Mouse (Mus musculus) embryonic fibroblast, embryonic 13.5 days (primary cell): ENCODE results near the gene Rere. TPM values are rescaled to one million over a fixed set of nuclear protein-coding genes. Genes with fewer than 3 reads are reported as not detected.

Experiments used
- H3K27ac ChIP-seq: 2 replicates; pipeline ENCODE4 v1.5.1; 2012; ENCODE audit warnings: low read length, control low read depth, inconsistent platforms; ENCODE audit not compliant: insufficient read depth
- H3K4me1 ChIP-seq: 2 replicates; pipeline ENCODE4 v1.6.1; 2011; ENCODE audit warnings: low read length; ENCODE audit not compliant: control insufficient read depth, insufficient read depth
- H3K4me3 ChIP-seq: 2 replicates; pipeline ENCODE4 v1.5.1; 2011; ENCODE audit warnings: mild to moderate bottlenecking, control low read depth, low read length; ENCODE audit not compliant: insufficient read depth
- CTCF ChIP-seq: IDR thresholded peaks from 2 replicates; pipeline ENCODE4 v1.5.1; 2011; ENCODE audit warnings: mild to moderate bottlenecking, control low read depth, low read length, moderate library complexity, borderline replicate concordance; ENCODE audit not compliant: insufficient read depth
- POLR2A ChIP-seq: IDR thresholded peaks from 2 replicates; pipeline ENCODE4 v1.6.1; 2011; ENCODE audit warnings: low read depth, mild to moderate bottlenecking, control low read depth, low read length, moderate library complexity
- polyA plus RNA-seq: library from polyadenylated mRNA; stranded (reverse); fragments of >200 nt; gene quantifications from 2 replicates; pipeline ENCODE4 v1.2.4, GENCODE M21; 2011; ENCODE audit warnings: low read depth; ENCODE audit not compliant: missing spikeins, insufficient read length

The Rere gene
- polyA plus RNA-seq, 1 experiment, result 59.0 TPM

DNA sequence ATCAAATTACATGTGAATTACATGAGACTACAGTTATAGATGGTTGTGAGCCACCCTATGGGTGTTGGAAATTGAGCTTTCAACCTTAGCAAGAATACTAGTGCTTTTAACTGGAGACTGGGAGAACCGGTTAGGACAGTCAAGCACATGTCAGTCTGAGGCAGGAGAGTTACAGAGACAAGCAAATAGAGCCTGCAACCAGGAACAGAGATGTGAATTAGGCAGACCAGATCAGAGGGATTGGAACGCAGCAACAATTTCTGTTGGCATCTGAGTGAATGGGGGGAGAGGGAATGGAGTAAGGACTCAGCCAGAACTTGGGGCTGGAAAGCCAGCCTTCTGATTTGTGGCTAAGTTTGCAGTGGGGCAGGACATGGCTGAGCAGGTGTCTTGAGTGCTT is 25.3 kb downstream of the Rere start:
- Histone ChIP-seq H3K4me1 (peaks cover 8% of the 10 kb centered on the region), H3K4me3 (no peak overlapping the region), H3K27ac (no peak overlapping the region)
- TF ChIP-seq CTCF (no peak), POLR2A (no peak)

DNA sequence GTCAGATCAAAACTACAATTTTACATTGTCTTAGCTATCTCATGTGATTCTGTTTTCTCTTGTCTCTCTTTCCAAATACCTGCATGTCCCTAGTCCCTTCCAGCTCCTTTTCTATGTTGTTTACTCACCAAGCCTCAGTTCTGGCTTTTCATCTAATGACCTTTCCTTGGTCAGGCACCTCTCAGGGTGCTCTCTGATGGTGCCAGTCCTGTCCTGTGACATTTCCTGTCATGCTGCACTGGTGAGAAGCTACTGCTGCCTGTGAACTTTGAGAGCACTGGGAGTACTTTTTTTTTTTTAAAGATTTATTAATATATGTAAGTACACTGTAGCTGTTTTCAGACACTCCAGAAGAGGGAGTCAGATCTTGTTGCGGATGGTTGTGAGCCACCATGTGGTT is 25.8 kb downstream of the Rere start:
- no peak for TF ChIP-seq POLR2A
- TF ChIP-seq CTCF, result no peak
- H3K4me3 ChIP-seq, result no peak overlapping the region
- no peak overlapping the region for H3K27ac ChIP-seq
- H3K4me1 ChIP-seq, result peaks cover 8% of the 10 kb centered on the region

DNA sequence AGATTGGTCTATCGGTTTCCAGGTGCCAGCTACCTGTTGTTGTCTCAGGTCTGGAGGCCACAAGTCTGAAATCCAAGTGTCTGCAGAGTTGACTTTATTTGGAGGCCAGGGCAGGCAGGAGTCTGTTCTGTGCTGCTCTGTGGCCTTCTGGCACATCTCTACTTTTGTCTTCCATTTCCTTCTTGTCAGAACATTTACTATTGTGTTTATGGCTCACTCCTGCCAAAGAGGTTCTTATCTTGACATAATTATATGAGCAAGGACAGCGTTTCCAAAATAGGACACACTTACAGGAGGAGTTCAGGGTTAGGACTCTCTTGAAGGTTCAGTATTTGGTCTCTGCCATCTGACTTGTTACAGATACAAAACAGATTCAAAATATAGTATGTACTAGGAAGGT is 30.0 kb downstream of the Rere start:
- Histone ChIP-seq H3K27ac (no peak overlapping the region), H3K4me3 (no peak overlapping the region), H3K4me1 (peaks cover 6% of the 10 kb centered on the region)
- TF ChIP-seq CTCF (no peak), POLR2A (no peak)

DNA sequence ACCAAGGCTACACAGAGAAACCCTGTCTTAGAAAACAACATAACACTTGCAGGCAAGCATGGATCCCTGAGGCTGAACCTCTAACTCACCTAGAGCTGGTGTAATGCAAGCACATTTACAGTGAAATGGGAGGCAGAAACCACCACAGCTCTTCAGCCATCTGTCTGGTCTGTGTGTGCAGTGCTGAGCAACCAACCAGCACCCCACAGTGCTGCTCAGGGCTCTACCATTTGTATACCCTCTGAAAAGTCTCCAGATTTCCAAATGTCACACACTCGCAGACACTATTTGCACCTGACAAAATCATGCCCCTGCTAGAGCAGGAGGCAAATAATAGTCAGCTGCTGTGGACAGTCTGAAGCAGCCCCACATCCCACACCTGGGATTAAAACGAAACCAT is 31.2 kb downstream of the Rere start:
- TF ChIP-seq CTCF, result no peak
- TF ChIP-seq POLR2A, result no peak
- H3K4me3 ChIP-seq, result no peak overlapping the region
- peaks cover 6% of the 10 kb centered on the region for H3K4me1 ChIP-seq
- no peak overlapping the region for H3K27ac ChIP-seq

DNA sequence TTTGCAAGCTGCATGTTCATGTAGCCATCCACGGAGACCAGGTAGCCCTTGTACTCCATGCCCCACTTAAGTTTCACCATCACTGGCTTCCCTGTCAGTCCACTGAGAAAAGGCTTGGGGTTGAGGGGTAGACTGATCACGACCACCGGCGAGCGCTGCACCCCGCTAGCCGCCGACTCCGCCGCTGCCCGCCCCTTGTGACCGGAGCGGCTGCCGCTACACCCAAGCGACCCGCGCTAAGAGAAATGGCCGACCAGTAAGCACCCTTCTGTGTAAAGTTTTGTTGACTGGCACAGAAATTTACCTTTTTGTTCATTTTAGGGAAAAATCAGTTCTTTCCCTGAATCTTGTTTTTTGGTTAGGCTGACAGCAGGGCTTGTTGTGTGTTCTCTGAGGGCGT is 33.9 kb downstream of the Rere start:
- no peak for TF ChIP-seq CTCF
- TF ChIP-seq POLR2A, result no peak
- Histone ChIP-seq H3K4me3 (no peak overlapping the region), H3K27ac (no peak overlapping the region), H3K4me1 (no peaks in the 10 kb centered on the region)

DNA sequence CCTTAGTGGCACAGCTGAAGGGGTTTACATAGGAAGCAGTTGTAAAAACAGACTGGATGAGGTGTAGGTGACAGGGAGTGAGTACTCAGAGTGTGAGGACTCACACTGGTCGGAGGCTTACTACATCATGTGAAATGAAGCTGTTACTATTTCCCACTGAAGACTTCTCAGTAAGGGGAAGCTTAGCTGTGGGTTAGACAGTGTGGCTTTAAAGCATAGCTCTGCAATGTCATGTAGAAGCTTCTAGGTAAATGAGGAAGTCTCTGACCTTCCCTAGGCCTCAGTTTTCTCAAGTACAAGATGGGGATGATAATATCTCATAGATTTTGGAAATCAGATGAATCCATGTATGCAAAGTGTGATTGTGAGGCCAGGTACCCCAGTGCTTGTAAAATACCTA is 35.1 kb downstream of the Rere start:
- Histone ChIP-seq H3K27ac (no peak overlapping the region), H3K4me3 (no peak overlapping the region), H3K4me1 (no peaks in the 10 kb centered on the region)
- TF ChIP-seq POLR2A (no peak), CTCF (no peak)

DNA sequence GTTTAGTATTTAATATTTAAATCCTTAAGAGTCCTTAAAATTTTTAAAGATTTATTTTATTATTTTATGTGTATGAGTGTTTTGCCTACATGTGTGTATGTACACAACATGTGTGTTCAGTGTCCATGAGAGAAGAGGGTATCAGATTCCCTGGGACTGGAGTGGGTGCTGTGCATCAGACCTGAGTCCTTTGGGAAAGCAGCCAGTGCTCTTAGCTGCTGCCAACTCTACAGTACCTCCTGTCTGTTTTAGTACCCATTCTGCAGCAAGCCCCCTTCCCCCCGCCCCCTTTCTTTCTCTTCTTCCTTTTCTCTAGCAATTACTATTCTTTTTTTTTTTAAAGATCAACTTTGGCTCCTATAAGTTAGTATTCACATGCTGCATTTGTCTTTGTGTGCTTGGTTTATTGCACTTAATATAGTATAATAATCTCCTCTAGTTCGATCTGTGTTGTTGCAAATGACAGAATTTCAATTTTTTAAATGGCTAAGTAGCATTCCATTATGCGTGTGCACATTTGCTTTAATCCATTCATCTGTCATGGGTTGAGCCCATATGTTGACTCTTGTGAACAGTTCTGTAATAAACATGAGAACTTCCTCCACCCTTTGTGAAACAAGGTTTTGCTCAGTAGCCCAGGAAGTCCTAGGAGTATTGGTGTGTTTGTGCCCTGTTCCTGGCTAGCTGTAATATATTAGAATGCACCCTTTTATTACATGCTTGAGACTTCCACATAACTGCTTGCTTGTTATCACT is 43.8 kb downstream of the Rere start:
- TF ChIP-seq CTCF (no peak), POLR2A (no peak)
- Histone ChIP-seq H3K27ac (no peak overlapping the region), H3K4me1 (peaks cover 7% of the 10 kb centered on the region), H3K4me3 (no peak overlapping the region)

DNA sequence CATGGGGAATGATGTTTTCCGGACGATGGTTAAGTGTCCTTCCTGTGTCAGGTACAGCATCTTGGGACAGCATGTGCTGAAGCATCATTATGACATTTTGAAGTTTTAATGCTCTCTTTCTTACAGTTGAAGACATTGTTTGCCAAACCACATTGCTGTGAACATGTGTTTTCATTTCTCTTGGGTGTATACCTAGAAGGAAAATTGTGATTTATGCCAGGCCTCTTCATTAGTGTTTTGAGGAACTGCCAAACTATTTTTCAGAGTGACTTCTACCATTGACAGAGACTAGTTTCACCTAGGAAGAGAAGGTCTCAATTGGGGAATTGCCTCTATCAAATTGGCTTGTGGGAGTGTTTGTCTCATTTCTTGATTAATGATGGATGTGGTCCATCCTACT is 44.6 kb downstream of the Rere start:
- Histone ChIP-seq H3K4me3 (no peak overlapping the region), H3K27ac (no peak overlapping the region), H3K4me1 (peaks cover 7% of the 10 kb centered on the region)
- no peak for TF ChIP-seq CTCF
- TF ChIP-seq POLR2A, result no peak

DNA sequence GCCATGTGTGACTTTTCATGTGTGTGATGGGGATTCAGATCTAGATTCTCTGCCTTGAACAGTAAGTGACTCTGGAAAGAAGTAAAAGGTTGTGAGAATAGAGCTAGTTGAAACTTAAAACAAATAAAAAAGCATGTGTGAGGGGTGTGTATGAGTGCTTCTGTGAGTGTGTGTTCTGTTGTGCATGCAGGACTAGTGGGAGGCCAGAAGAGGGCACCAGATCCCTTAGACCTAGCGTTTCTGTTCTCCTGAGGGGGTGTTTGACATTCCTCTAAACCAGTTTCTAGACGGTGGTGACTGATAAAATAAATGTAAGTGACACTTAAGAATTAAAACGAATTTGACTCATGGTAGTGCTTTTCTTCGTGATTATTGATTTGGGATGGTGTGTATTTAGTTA is 46.0 kb downstream of the Rere start:
- Histone ChIP-seq H3K4me1 (peaks cover 7% of the 10 kb centered on the region), H3K27ac (no peak overlapping the region), H3K4me3 (no peak overlapping the region)
- TF ChIP-seq POLR2A (no peak), CTCF (peak; percentile 9; the same call in 1 of the 2 replicates)

DNA sequence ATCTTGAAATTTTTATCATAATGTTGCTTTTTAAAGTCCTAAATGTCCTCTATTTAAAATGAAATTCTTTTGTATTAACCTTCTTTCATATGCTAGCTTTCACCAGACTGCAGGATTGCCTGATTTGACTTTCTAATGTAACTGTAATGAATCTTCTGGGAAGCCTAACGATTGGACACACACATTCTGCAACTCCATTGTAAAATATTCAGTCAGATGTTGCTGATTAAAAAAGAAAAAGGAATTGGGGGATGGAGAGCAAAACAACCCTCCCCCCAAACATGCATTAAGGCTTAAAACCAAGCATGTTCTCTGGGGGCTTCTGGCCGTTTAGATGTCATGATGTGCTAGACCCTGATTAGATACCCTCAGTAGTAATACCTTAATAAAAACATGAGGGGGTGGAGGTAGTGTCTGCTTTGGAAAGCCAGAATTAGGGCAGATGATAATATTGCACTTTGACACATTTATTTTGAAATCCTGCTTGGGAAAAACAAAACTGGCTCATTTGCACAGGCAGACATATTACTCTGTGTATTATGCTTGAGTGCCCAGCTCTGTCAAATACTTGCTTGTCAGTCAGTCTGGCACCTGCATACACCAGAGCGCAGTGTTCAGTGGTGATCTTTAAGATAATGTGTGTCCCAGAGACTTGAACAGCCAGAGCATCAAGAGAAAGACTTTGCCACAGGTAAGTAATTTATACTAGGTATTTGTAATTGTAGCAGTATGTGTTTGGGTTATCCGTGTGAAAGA is 52.7 kb downstream of the Rere start:
- H3K27ac ChIP-seq, result no peak overlapping the region
- TF ChIP-seq CTCF (no peak), POLR2A (no peak)
- no peaks in the 10 kb centered on the region for H3K4me1 ChIP-seq
- H3K4me3 ChIP-seq, result no peak overlapping the region
